Mouse (Mus musculus) hindbrain, embryonic 14.5 days (tissue): Measurements from ENCODE around the gene Smyd3. TPM values are rescaled to one million over a fixed set of nuclear protein-coding genes. Genes with fewer than 3 reads are reported as not detected.

Experiments used
- ATAC-seq: fragments of 200-750 bp; cut with Nextera tagmentation; 2 replicates; pipeline ENCODE4 v1.8.0; 2017; ENCODE audit warnings: moderate number of reproducible peaks, mild to moderate bottlenecking, moderate TSS enrichment, moderate library complexity; ENCODE audit not compliant: low FRiP score
- DNase-seq: peaks from one replicate; pipeline ENCODE4 v3.0.0-alpha.2; 2015; ENCODE audit warnings: low spot score
- H3K27ac ChIP-seq: fragments of 300-500 bp; sonication (generic); 2 replicates; pipeline ENCODE4 v1.5.1; 2014; ENCODE audit warnings: mild to moderate bottlenecking, moderate library complexity
- H3K27me3 ChIP-seq: fragments of 300-500 bp; sonication (generic); 2 replicates; pipeline ENCODE4 v1.6.1; 2014; ENCODE audit warnings: mild to moderate bottlenecking, low read length, mixed read lengths; ENCODE audit not compliant: control insufficient read depth, insufficient read depth
- H3K36me3 ChIP-seq: fragments of 300-500 bp; sonication (generic); replicated peaks from 2 replicates; pipeline ENCODE4 v1.6.1; 2014; ENCODE audit not compliant: control insufficient read depth, insufficient read depth
- H3K4me1 ChIP-seq: fragments of 300-500 bp; sonication (generic); replicated peaks from 2 replicates; pipeline ENCODE4 v1.6.1; 2014; ENCODE audit warnings: antibody characterized with exemption, low read length, mixed read lengths; ENCODE audit not compliant: control insufficient read depth, insufficient read depth
- H3K4me2 ChIP-seq: fragments of 300-500 bp; sonication (generic); replicated peaks from 2 replicates; pipeline ENCODE4 v1.6.1; 2014; ENCODE audit warnings: mild to moderate bottlenecking, moderate library complexity
- H3K4me3 ChIP-seq: fragments of 300-500 bp; sonication (generic); replicated peaks from 2 replicates; pipeline ENCODE4 v1.5.1; 2014; ENCODE audit warnings: mild to moderate bottlenecking, low read length
- H3K9ac ChIP-seq: fragments of 300-500 bp; sonication (generic); 2 replicates; pipeline ENCODE4 v1.6.1; 2014
- H3K9me3 ChIP-seq: fragments of 300-500 bp; sonication (generic); 2 replicates; pipeline ENCODE4 v1.6.1; 2016; ENCODE audit warnings: low read length; ENCODE audit not compliant: control insufficient read depth
- WGBS: fragments of 180-500 bp; shearing (Covaris S2); extraction: QIAGEN DNeasy Blood & Tissue Kit; methylation state at CpG from one replicate; pipeline ENCODE4 v1.1.7; 2014; 5-methylcytosine and 5-hydroxymethylcytosine counted together
- polyA plus RNA-seq: library from polyadenylated mRNA; unstranded; fragments of >200 nt; fragmentation: Nextera tagmentation; extraction: Ambion mirVana; gene quantifications from 2 replicates; pipeline ENCODE4 v1.2.1, GENCODE M21; 2014

The Smyd3 gene
- polyA plus RNA-seq, 1 experiment from 2014 or later = 25.4 TPM

DNA sequence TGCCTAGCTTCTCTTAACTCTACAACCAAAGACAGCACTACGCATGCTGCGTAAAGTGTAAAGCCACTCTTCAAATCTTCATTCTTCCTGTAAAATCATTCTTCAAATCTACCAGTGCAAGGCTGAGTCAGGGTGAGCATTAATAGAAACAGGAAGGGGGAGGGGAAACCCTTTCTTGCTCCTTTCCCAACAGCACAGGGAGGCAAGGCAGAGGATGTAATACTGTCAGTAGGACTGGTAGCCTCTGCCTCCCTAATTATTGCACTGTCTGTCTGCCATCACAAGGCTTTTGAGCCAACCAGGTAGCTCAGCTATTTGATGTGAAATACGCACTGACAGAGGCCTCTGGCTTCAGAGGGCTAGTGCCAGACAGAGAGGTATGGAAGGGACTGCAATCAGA is 507.1 kb downstream of the Smyd3 start:
- Histone ChIP-seq H3K36me3 (no peaks in the 10 kb centered on the region), H3K9ac (no peak overlapping the region), H3K4me2 (no peak overlapping the region), H3K27me3 (no peaks in the 10 kb centered on the region), H3K4me3 (no peak overlapping the region), H3K4me1 (no peaks in the 10 kb centered on the region), H3K27ac (no peak overlapping the region), H3K9me3 (no peaks in the 10 kb centered on the region)
- ATAC-seq = no peak
- 95% methylated on average over 3 of the region's 3 CpGs for WGBS
- no peak for DNase-seq

DNA sequence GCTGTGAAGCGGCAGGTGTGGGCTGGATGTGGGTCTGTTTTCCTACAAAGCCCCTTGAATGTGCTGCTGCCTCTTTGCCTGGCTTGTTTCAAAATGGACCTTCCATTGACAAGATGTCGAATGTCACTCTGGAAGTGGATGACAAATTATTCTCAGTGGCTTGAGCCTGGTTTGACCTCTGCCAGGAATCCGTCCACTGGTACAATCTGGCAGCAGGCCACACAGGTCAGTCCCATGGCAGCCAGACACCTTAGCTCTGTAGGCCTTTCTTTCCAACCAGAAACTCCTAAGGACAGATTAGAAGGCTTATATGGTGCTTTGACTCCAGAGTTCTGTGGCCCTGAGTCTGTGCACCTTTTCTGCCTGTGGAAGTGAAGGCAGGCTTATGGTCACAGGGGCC is 507.9 kb downstream of the Smyd3 start:
- Histone ChIP-seq H3K36me3 (no peaks in the 10 kb centered on the region), H3K4me1 (no peaks in the 10 kb centered on the region), H3K27ac (no peak overlapping the region), H3K4me3 (no peak overlapping the region), H3K9ac (no peak overlapping the region), H3K4me2 (no peak overlapping the region), H3K27me3 (no peaks in the 10 kb centered on the region), H3K9me3 (no peaks in the 10 kb centered on the region)
- 81% methylated on average over 3 of the region's 3 CpGs for WGBS
- DNase-seq (no peak), ATAC-seq (no peak)

- no peak overlapping the region for H3K9ac ChIP-seq
- H3K27me3 ChIP-seq = no peaks in the 10 kb centered on the region
- H3K9me3 ChIP-seq = no peaks in the 10 kb centered on the region
- no peak for DNase-seq
- H3K4me3 ChIP-seq = no peak overlapping the region
- no peaks in the 10 kb centered on the region for H3K36me3 ChIP-seq
- no peaks in the 10 kb centered on the region for H3K4me1 ChIP-seq
- WGBS = 51% methylated on average over 7 of the region's 7 CpGs
- peak overlapping the region; percentile 46; the same call in 1 of the 2 replicates for H3K27ac ChIP-seq
- peak; percentile 57; the same call in 1 of the 2 replicates for ATAC-seq
- H3K4me2 ChIP-seq = no peak overlapping the region
These were observed 513.5 kb downstream of the Smyd3 start for GRCm38 (mm10) chr1:179004133-179004866.

- Histone ChIP-seq H3K4me1 (no peaks in the 10 kb centered on the region), H3K27me3 (no peaks in the 10 kb centered on the region), H3K36me3 (no peaks in the 10 kb centered on the region), H3K9ac (no peak overlapping the region), H3K9me3 (no peaks in the 10 kb centered on the region), H3K4me2 (no peak overlapping the region), H3K27ac (peak overlapping the region; percentile 43; the same call in 1 of the 2 replicates), H3K4me3 (no peak overlapping the region)
- WGBS = 50% methylated on average over 5 of the region's 5 CpGs
- DNase-seq (peak; percentile 54), ATAC-seq (0 out of 2 replicates have a peak, but pooled peaks have one; percentile 35)
These were observed 514.3 kb downstream of the Smyd3 start for GRCm38 (mm10) chr1:179003406-179004132.

GRCm38 (mm10) chr1:178999876-179000528 is 517.8 kb downstream of the Smyd3 start:
- H3K9ac ChIP-seq = no peak overlapping the region
- ATAC-seq (no peak), DNase-seq (no peak)
- 57% methylated on average over 9 of the region's 9 CpGs for whole genome bisulfite sequencing
- H3K4me1 ChIP-seq = no peaks in the 10 kb centered on the region
- H3K4me2 ChIP-seq = no peak overlapping the region
- H3K27me3 ChIP-seq = no peaks in the 10 kb centered on the region
- no peaks in the 10 kb centered on the region for H3K9me3 ChIP-seq
- H3K27ac ChIP-seq = no peak overlapping the region
- no peak overlapping the region for H3K4me3 ChIP-seq
- H3K36me3 ChIP-seq = no peaks in the 10 kb centered on the region

DNA sequence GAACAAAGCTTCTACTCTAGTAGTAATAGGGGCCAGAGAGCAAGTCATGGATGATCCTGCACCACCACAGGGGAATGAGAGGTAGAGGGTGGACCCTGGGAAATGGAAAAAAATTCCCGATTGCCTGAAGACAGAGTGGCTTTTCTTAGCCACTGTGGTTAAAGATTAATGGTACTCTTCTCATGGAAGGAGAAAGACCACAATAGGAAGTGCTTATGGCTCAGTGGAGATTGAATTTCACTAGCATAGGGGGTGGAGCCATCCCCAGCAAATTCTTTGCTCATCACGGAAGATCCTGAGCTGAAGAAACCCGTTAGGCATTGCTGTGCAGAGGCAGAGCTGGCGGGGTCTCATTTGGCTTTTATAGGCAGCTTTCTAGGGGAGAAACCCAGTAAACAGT is 520.0 kb downstream of the Smyd3 start:
- no peaks in the 10 kb centered on the region for H3K36me3 ChIP-seq
- no peak overlapping the region for H3K4me3 ChIP-seq
- no peak overlapping the region for H3K27ac ChIP-seq
- no peak overlapping the region for H3K9ac ChIP-seq
- no peaks in the 10 kb centered on the region for H3K4me1 ChIP-seq
- ATAC-seq = no peak
- DNase-seq = no peak
- no peaks in the 10 kb centered on the region for H3K27me3 ChIP-seq
- no peak overlapping the region for H3K4me2 ChIP-seq
- 26% methylated on average over 4 of the region's 4 CpGs for WGBS
- H3K9me3 ChIP-seq = no peaks in the 10 kb centered on the region

GRCm38 (mm10) chr1:178994263-178994662 is 523.6 kb downstream of the Smyd3 start:
- ATAC-seq (no peak), DNase-seq (no peak)
- Histone ChIP-seq H3K4me2 (no peak overlapping the region), H3K36me3 (no peaks in the 10 kb centered on the region), H3K9me3 (no peaks in the 10 kb centered on the region), H3K27me3 (no peaks in the 10 kb centered on the region), H3K27ac (no peak overlapping the region), H3K4me3 (no peak overlapping the region), H3K9ac (no peak overlapping the region), H3K4me1 (peaks cover 3% of the 10 kb centered on the region; the same call in 1 of the 2 replicates)
- 79% methylated on average over 7 of the region's 7 CpGs for WGBS

- 90% methylated on average over 3 of the region's 3 CpGs for WGBS
- Histone ChIP-seq H3K4me3 (no peak overlapping the region), H3K27me3 (no peaks in the 10 kb centered on the region), H3K9me3 (no peaks in the 10 kb centered on the region), H3K4me1 (peaks cover 11% of the 10 kb centered on the region; the same call in 1 of the 2 replicates), H3K27ac (no peak overlapping the region), H3K4me2 (no peak overlapping the region), H3K36me3 (no peaks in the 10 kb centered on the region), H3K9ac (no peak overlapping the region)
- no peak for ATAC-seq
- DNase-seq = no peak
These were observed 525.3 kb downstream of the Smyd3 start for GRCm38 (mm10) chr1:178992503-178992902.

DNA sequence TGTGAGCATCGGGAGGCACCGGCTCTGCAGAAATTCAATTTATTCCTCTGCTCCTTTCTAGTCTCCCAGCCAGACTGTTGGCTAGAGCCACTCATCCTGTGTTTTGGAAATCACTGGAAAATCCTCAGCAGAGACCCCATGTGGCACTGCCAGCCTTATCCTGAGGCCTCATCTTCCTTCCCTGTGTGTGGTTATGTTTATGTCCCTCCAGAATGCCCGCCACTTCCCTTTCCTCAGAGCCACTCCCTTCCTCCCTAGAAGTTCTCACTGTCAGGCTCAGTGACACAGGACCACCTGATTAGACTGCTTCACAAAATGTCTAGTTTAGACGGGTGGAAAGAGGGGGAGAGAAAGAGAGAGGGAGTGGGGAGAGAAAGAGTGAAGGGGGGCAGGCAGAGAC is 526.4 kb downstream of the Smyd3 start:
- no peak overlapping the region for H3K4me2 ChIP-seq
- ATAC-seq = no peak
- 61% methylated on average over 4 of the region's 4 CpGs for WGBS
- H3K4me3 ChIP-seq = no peak overlapping the region
- no peak overlapping the region for H3K9ac ChIP-seq
- H3K27ac ChIP-seq = no peak overlapping the region
- H3K9me3 ChIP-seq = no peaks in the 10 kb centered on the region
- H3K4me1 ChIP-seq = peaks cover 11% of the 10 kb centered on the region; the same call in 1 of the 2 replicates
- no peak for DNase-seq
- H3K36me3 ChIP-seq = no peaks in the 10 kb centered on the region
- H3K27me3 ChIP-seq = no peaks in the 10 kb centered on the region
